Mouse (Mus musculus): Measurements from ENCODE around the gene Olfr1221. TPM values are rescaled to one million over a fixed set of nuclear protein-coding genes. Genes with fewer than 3 reads are reported as not detected.

Gene Olfr1221
- polyA plus RNA-seq, 2 experiments, result not detected

DNA sequence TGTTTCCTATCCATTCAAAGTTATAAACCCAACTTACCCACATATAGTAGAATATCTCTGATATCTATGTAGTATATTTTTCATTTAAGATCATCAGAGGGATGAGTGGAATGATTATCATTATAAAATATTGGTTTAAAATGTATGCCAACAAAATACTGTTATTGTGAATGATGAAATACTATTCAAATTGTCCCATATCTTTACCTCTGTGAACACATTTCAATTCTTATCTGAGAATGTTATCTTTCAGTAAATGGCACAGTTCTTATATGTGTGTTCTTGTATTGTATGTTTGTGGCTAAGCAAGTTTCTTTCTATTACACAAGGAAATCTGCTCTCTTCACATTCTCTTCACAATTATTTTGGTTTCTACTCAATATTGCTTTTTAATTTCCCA is 11.4 kb downstream of the Olfr1221 start:
- no peaks in the 10 kb centered on the region for H3K36me3 ChIP-seq (ENCODE audit: control insufficient read depth, insufficient read depth, low read length)
- DNase-seq (ENCODE audit: low spot score) (no peak), ATAC-seq (ENCODE audit: low FRiP score, low read depth) (no peak)
- no peak overlapping the region for H3K4me3 ChIP-seq (replicated peaks; ENCODE audit: low read length)
- H3K9me3 ChIP-seq (ENCODE audit: control insufficient read depth, low read length), result no peaks in the 10 kb centered on the region
- H3K27ac ChIP-seq (replicated peaks; ENCODE audit: low read depth, low read length), result no peak overlapping the region
- H3K4me2 ChIP-seq (replicated peaks; ENCODE audit: low read depth, low read length, severe bottlenecking), result no peak overlapping the region
- H3K9ac ChIP-seq (ENCODE audit: low read depth, low read length, severe bottlenecking), result no peak overlapping the region
- no peak for TF ChIP-seq POLR2A (IDR thresholded peaks at IDR 0.05; ENCODE audit: borderline replicate concordance, extremely low read depth, insufficient read depth, insufficient read length)
- H3K4me1 ChIP-seq (ENCODE audit: control insufficient read depth, insufficient read depth, low read length), result no peaks in the 10 kb centered on the region
- no peaks in the 10 kb centered on the region for H3K27me3 ChIP-seq (ENCODE audit: control insufficient read depth, insufficient read depth, low read length)

DNA sequence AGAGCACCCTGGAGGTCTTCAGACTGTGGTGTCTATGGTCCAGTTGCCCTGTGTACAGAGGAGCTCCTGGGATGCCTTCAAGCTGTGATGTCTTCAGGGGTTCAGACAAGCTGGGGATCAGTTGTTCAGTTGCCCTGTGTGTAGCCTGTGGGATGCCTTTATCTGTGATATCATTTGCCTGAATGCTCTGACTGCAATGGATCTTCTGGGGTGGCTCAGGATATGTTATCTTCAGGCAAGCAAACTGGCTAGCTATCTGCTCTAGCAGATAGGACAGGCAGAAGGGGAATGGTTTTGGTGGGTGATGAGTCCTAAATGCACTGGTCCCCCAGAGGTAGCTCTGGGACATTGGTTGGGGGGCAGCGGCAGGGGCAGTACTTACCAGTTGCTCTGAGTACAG is 23.2 kb downstream of the Olfr1221 start:
- Histone ChIP-seq H3K9ac (ENCODE audit: low read depth, low read length, severe bottlenecking) (no peak overlapping the region), H3K9me3 (ENCODE audit: control insufficient read depth, low read length) (no peaks in the 10 kb centered on the region), H3K27me3 (ENCODE audit: control insufficient read depth, insufficient read depth, low read length) (no peaks in the 10 kb centered on the region), H3K4me2 (replicated peaks; ENCODE audit: low read depth, low read length, severe bottlenecking) (no peak overlapping the region), H3K27ac (replicated peaks; ENCODE audit: low read depth, low read length) (no peak overlapping the region), H3K4me3 (replicated peaks; ENCODE audit: low read length) (no peak overlapping the region), H3K36me3 (ENCODE audit: control insufficient read depth, insufficient read depth, low read length) (no peaks in the 10 kb centered on the region), H3K4me1 (ENCODE audit: control insufficient read depth, insufficient read depth, low read length) (no peaks in the 10 kb centered on the region)
- TF ChIP-seq POLR2A (IDR thresholded peaks at IDR 0.05; ENCODE audit: borderline replicate concordance, extremely low read depth, insufficient read depth, insufficient read length), result no peak
- ATAC-seq (ENCODE audit: low FRiP score, low read depth) (no peak), DNase-seq (ENCODE audit: low spot score) (no peak)
- 100% methylated on average over 1 of the region's 1 CpGs for WGBS

DNA sequence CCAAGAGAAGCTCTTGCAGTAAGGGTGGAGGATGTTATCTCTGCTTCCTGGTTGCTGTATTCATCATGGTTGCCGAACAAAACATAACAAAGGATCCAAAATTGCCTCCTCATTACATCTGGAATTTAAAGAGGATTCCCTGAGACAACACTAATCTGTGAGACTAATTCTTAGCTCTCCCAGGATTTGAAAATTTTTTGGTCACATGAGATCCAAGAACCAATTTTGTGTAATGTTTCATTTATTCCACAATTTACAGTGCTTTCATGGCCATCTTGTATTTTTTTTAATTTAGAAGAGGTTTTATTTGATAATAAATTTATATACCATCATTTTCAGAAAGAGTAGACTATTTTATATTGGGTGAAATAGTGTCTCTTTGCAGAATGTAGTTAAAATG is 33.7 kb downstream of the Olfr1221 start, which contains the start of gene Olfr1219:
Olfr1219 (minus strand) TSS at position 101 of the 400 bp plus-strand sequence.
- ATAC-seq (ENCODE audit: low FRiP score, low read depth), result no peak
- WGBS, result 64% methylated on average over 1 of the region's 1 CpGs
- H3K27ac ChIP-seq (replicated peaks; ENCODE audit: low read depth, low read length), result no peak within 1 kb of the TSS

GRCm38 (mm10) chr2:89081487-89081886 is 35.6 kb downstream of the Olfr1221 start:
- H3K9me3 ChIP-seq (ENCODE audit: control insufficient read depth, low read length), result no peaks in the 10 kb centered on the region
- H3K4me2 ChIP-seq (replicated peaks; ENCODE audit: low read depth, low read length, severe bottlenecking), result no peak overlapping the region
- H3K9ac ChIP-seq (ENCODE audit: low read depth, low read length, severe bottlenecking), result no peak overlapping the region
- no peak for ATAC-seq (ENCODE audit: low FRiP score, low read depth)
- H3K27ac ChIP-seq (replicated peaks; ENCODE audit: low read depth, low read length), result no peak overlapping the region
- no peaks in the 10 kb centered on the region for H3K36me3 ChIP-seq (ENCODE audit: control insufficient read depth, insufficient read depth, low read length)
- H3K4me3 ChIP-seq (replicated peaks; ENCODE audit: low read length), result no peak overlapping the region
- DNase-seq (ENCODE audit: low spot score), result no peak
- no peaks in the 10 kb centered on the region for H3K27me3 ChIP-seq (ENCODE audit: control insufficient read depth, insufficient read depth, low read length)
- TF ChIP-seq POLR2A (IDR thresholded peaks at IDR 0.05; ENCODE audit: borderline replicate concordance, extremely low read depth, insufficient read depth, insufficient read length), result no peak
- no peaks in the 10 kb centered on the region for H3K4me1 ChIP-seq (ENCODE audit: control insufficient read depth, insufficient read depth, low read length)

More for the DNA sequence above, 33.7 kb downstream of the Olfr1221 start, which contains the start of gene Olfr1219:
- no peak within 1 kb of the TSS for H3K4me3 ChIP-seq (replicated peaks; ENCODE audit: low read length)
- DNase-seq (ENCODE audit: low spot score), result no peak
- TF ChIP-seq POLR2A (IDR thresholded peaks at IDR 0.05; ENCODE audit: borderline replicate concordance, extremely low read depth, insufficient read depth, insufficient read length), result no peak
- no peak within 1 kb of the TSS for H3K4me2 ChIP-seq (replicated peaks; ENCODE audit: low read depth, low read length, severe bottlenecking)
- no peaks in the 10 kb centered on the region for H3K4me1 ChIP-seq (ENCODE audit: control insufficient read depth, insufficient read depth, low read length)
- H3K36me3 ChIP-seq (ENCODE audit: control insufficient read depth, insufficient read depth, low read length), result no peaks in the 10 kb centered on the region
- H3K9me3 ChIP-seq (ENCODE audit: control insufficient read depth, low read length), result no peaks in the 10 kb centered on the region
- no peaks in the 10 kb centered on the region for H3K27me3 ChIP-seq (ENCODE audit: control insufficient read depth, insufficient read depth, low read length)
- H3K9ac ChIP-seq (ENCODE audit: low read depth, low read length, severe bottlenecking), result no peak within 1 kb of the TSS

DNA sequence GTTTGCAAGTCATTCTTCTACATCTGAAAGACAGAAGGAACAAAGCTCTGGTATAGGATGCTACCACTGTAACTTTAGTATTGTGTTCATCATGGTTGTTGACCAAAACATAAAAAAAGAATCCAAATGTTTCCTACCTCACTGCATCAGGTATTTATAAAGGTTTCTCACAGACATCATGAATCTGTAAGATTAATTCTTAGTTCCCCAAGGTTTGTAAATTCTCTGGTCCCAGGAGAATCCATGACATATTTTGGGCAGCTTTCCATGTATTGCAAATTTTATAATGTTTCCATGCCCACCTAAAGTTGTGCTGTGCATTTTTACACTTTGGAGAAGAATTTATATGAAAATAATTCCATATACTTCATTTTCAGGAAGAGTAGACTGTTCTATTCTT is 56.0 kb downstream of the Olfr1221 start, which contains the start of gene Olfr1218:
Olfr1218 (minus strand) TSS at position 101 of the 400 bp plus-strand sequence.
- ATAC-seq (ENCODE audit: low FRiP score, low read depth) (no peak), DNase-seq (ENCODE audit: low spot score) (no peak)
- Histone ChIP-seq H3K4me2 (replicated peaks; ENCODE audit: low read depth, low read length, severe bottlenecking) (no peak within 1 kb of the TSS), H3K9ac (ENCODE audit: low read depth, low read length, severe bottlenecking) (no peak within 1 kb of the TSS), H3K27ac (replicated peaks; ENCODE audit: low read depth, low read length) (no peak within 1 kb of the TSS), H3K9me3 (ENCODE audit: control insufficient read depth, low read length) (no peaks in the 10 kb centered on the region), H3K4me1 (ENCODE audit: control insufficient read depth, insufficient read depth, low read length) (no peaks in the 10 kb centered on the region), H3K27me3 (ENCODE audit: control insufficient read depth, insufficient read depth, low read length) (no peaks in the 10 kb centered on the region), H3K4me3 (replicated peaks; ENCODE audit: low read length) (no peak within 1 kb of the TSS), H3K36me3 (ENCODE audit: control insufficient read depth, insufficient read depth, low read length) (no peaks in the 10 kb centered on the region)
- no peak for TF ChIP-seq POLR2A (IDR thresholded peaks at IDR 0.05; ENCODE audit: borderline replicate concordance, extremely low read depth, insufficient read depth, insufficient read length)

Other genes with a start within 250 kb of the Olfr1221 start
- not detected in 2 replicates for gene Olfr1208, start 215.0 kb downstream of the Olfr1221 start, polyA plus RNA-seq (2012; rRNA removed)
- gene Olfr1208, start 215.0 kb downstream of the Olfr1221 start, polyA plus RNA-seq (2014; fragmentation: Nextera tagmentation; extraction: Ambion mirVana), result not detected in 2 replicates
- gene Olfr1209, start 202.1 kb downstream of the Olfr1221 start, polyA plus RNA-seq (2012; rRNA removed), result not detected in 2 replicates
- gene Olfr1209, start 202.1 kb downstream of the Olfr1221 start, polyA plus RNA-seq (2014; fragmentation: Nextera tagmentation; extraction: Ambion mirVana), result not detected in 2 replicates
- not detected in 2 replicates for gene Olfr1211, start 179.2 kb downstream of the Olfr1221 start, polyA plus RNA-seq (2012; rRNA removed)
- not detected in 2 replicates for gene Olfr1211, start 179.2 kb downstream of the Olfr1221 start, polyA plus RNA-seq (2014; fragmentation: Nextera tagmentation; extraction: Ambion mirVana)
- not detected in 2 replicates for gene Olfr1212, start 163.3 kb downstream of the Olfr1221 start, polyA plus RNA-seq (2012; rRNA removed)
- not detected in 2 replicates for gene Olfr1212, start 163.3 kb downstream of the Olfr1221 start, polyA plus RNA-seq (2014; fragmentation: Nextera tagmentation; extraction: Ambion mirVana)
- gene Gm13762, start 137.0 kb downstream of the Olfr1221 start, polyA plus RNA-seq (2012; rRNA removed), result not detected in 2 replicates
- gene Gm13762, start 137.0 kb downstream of the Olfr1221 start, polyA plus RNA-seq (2014; fragmentation: Nextera tagmentation; extraction: Ambion mirVana), result not detected in 2 replicates
- gene Olfr1214, start 124.6 kb downstream of the Olfr1221 start, polyA plus RNA-seq (2012; rRNA removed), result not detected in 2 replicates
- gene Olfr1214, start 124.6 kb downstream of the Olfr1221 start, polyA plus RNA-seq (2014; fragmentation: Nextera tagmentation; extraction: Ambion mirVana), result not detected in 2 replicates
- not detected in 2 replicates for gene Olfr1215, start 110.3 kb downstream of the Olfr1221 start, polyA plus RNA-seq (2012; rRNA removed)
- not detected in 2 replicates for gene Olfr1215, start 110.3 kb downstream of the Olfr1221 start, polyA plus RNA-seq (2014; fragmentation: Nextera tagmentation; extraction: Ambion mirVana)
- gene Olfr1216, start 98.9 kb downstream of the Olfr1221 start, polyA plus RNA-seq (2012; rRNA removed), result not detected in 2 replicates
- not detected in 2 replicates for gene Olfr1216, start 98.9 kb downstream of the Olfr1221 start, polyA plus RNA-seq (2014; fragmentation: Nextera tagmentation; extraction: Ambion mirVana)
- gene Olfr1217, start 85.2 kb downstream of the Olfr1221 start, polyA plus RNA-seq (2012; rRNA removed), result not detected in 2 replicates
- not detected in 2 replicates for gene Olfr1217, start 85.2 kb downstream of the Olfr1221 start, polyA plus RNA-seq (2014; fragmentation: Nextera tagmentation; extraction: Ambion mirVana)
- not detected in 2 replicates for gene Olfr1218, start 56.1 kb downstream of the Olfr1221 start, polyA plus RNA-seq (2012; rRNA removed)
- not detected in 2 replicates for gene Olfr1218, start 56.1 kb downstream of the Olfr1221 start, polyA plus RNA-seq (2014; fragmentation: Nextera tagmentation; extraction: Ambion mirVana)
- gene Olfr1219, start 33.8 kb downstream of the Olfr1221 start, polyA plus RNA-seq (2012; rRNA removed), result not detected in 2 replicates
- gene Olfr1219, start 33.8 kb downstream of the Olfr1221 start, polyA plus RNA-seq (2014; fragmentation: Nextera tagmentation; extraction: Ambion mirVana), result not detected in 2 replicates
- gene Olfr1220, start 10.4 kb downstream of the Olfr1221 start, polyA plus RNA-seq (2012; rRNA removed), result not detected in 2 replicates
- gene Olfr1220, start 10.4 kb downstream of the Olfr1221 start, polyA plus RNA-seq (2014; fragmentation: Nextera tagmentation; extraction: Ambion mirVana), result not detected in 2 replicates
- gene Olfr1222, start 15.8 kb upstream of the Olfr1221 start, polyA plus RNA-seq (2012; rRNA removed), result not detected in 2 replicates
- not detected in 2 replicates for gene Olfr1222, start 15.8 kb upstream of the Olfr1221 start, polyA plus RNA-seq (2014; fragmentation: Nextera tagmentation; extraction: Ambion mirVana)
- not detected in 2 replicates for gene Olfr1223, start 34.3 kb upstream of the Olfr1221 start, polyA plus RNA-seq (2012; rRNA removed)
- not detected in 2 replicates for gene Olfr1223, start 34.3 kb upstream of the Olfr1221 start, polyA plus RNA-seq (2014; fragmentation: Nextera tagmentation; extraction: Ambion mirVana)
- not detected in 2 replicates for gene Olfr1224-ps1, start 46.8 kb upstream of the Olfr1221 start, polyA plus RNA-seq (2012; rRNA removed)
- not detected in 2 replicates for gene Olfr1224-ps1, start 46.8 kb upstream of the Olfr1221 start, polyA plus RNA-seq (2014; fragmentation: Nextera tagmentation; extraction: Ambion mirVana)
- gene Olfr1225, start 57.4 kb upstream of the Olfr1221 start, polyA plus RNA-seq (2012; rRNA removed), result not detected in 2 replicates
- not detected in 2 replicates for gene Olfr1225, start 57.4 kb upstream of the Olfr1221 start, polyA plus RNA-seq (2014; fragmentation: Nextera tagmentation; extraction: Ambion mirVana)
- gene Olfr1226, start 82.8 kb upstream of the Olfr1221 start, polyA plus RNA-seq (2012; rRNA removed), result not detected in 2 replicates
- gene Olfr1226, start 82.8 kb upstream of the Olfr1221 start, polyA plus RNA-seq (2014; fragmentation: Nextera tagmentation; extraction: Ambion mirVana), result not detected in 2 replicates
- gene Olfr1228, start 136.8 kb upstream of the Olfr1221 start, polyA plus RNA-seq (2012; rRNA removed), result not detected in 2 replicates
- gene Olfr1228, start 136.8 kb upstream of the Olfr1221 start, polyA plus RNA-seq (2014; fragmentation: Nextera tagmentation; extraction: Ambion mirVana), result not detected in 2 replicates
- gene Olfr1229, start 170.7 kb upstream of the Olfr1221 start, polyA plus RNA-seq (2012; rRNA removed), result not detected in 2 replicates
- gene Olfr1229, start 170.7 kb upstream of the Olfr1221 start, polyA plus RNA-seq (2014; fragmentation: Nextera tagmentation; extraction: Ambion mirVana), result not detected in 2 replicates
- not detected in 2 replicates for gene Olfr1230, start 180.0 kb upstream of the Olfr1221 start, polyA plus RNA-seq (2012; rRNA removed)
- not detected in 2 replicates for gene Olfr1230, start 180.0 kb upstream of the Olfr1221 start, polyA plus RNA-seq (2014; fragmentation: Nextera tagmentation; extraction: Ambion mirVana)
- gene Olfr1231, start 189.8 kb upstream of the Olfr1221 start, polyA plus RNA-seq (2012; rRNA removed), result not detected in 2 replicates
- gene Olfr1231, start 189.8 kb upstream of the Olfr1221 start, polyA plus RNA-seq (2014; fragmentation: Nextera tagmentation; extraction: Ambion mirVana), result not detected in 2 replicates
- gene Olfr1232, start 212.4 kb upstream of the Olfr1221 start, polyA plus RNA-seq (2012; rRNA removed), result not detected in 2 replicates
- not detected in 2 replicates for gene Olfr1232, start 212.4 kb upstream of the Olfr1221 start, polyA plus RNA-seq (2014; fragmentation: Nextera tagmentation; extraction: Ambion mirVana)
- gene Olfr1233, start 225.1 kb upstream of the Olfr1221 start, polyA plus RNA-seq (2012; rRNA removed), result not detected in 2 replicates
- not detected in 2 replicates for gene Olfr1233, start 225.1 kb upstream of the Olfr1221 start, polyA plus RNA-seq (2014; fragmentation: Nextera tagmentation; extraction: Ambion mirVana)
- not detected in 2 replicates for gene Olfr1234, start 247.6 kb upstream of the Olfr1221 start, polyA plus RNA-seq (2012; rRNA removed)
- not detected in 2 replicates for gene Olfr1234, start 247.6 kb upstream of the Olfr1221 start, polyA plus RNA-seq (2014; fragmentation: Nextera tagmentation; extraction: Ambion mirVana)

All from limb, embryonic 14.5 days (tissue).